Mouse (Mus musculus): ENCODE measurements around the gene Col6a5.

The Col6a5 gene

DNA sequence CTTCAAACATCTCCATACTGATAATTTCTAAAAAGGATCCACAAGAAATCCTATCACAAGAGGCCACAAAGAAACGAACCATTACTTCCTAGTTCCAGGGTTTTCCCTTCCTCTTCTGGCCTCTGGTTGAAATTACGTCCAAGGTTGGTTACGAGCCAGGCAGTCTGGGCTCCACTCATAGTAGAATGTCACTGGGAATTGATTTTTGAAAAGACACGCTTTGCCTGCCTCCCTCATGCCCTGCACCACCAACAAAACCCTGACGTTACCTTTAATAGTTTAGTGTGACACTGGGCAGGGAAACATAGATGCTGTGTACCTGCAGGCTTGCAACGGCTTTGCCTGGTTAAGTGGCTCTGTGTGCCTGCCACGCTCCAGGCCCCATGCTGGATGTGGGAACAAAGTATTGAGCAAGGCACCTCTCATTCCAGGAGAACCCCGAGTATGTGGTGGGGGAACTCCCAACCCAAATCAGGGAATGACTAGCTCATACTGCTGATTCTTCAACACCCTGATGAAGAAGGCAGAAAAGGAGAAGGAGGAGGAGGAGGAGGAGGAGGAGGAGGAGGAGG lies 133.3 kb downstream of the Col6a5 start:
- DNase-seq (ENCODE audit: low read depth, low spot score) = no peak

DNA sequence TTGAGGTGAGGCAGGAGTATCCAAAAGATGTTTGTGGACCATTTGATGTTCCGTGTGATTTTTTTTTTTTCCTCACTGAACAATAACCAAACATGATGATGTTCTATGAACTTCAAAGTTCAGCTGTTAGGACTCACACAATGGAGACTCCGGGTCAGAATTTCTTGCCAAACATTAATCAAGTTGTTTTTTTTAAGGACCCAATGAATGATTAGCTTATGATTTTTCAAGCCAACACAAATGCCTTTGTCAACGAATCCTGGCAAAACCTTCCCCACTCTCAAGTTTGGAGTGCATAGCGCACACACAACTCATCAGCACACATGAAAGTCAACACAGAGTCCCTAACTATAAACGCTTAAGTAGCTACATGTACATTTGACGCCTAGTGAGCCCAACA lies 139.7 kb downstream of the Col6a5 start:
- no peak for DNase-seq (ENCODE audit: low read depth, low spot score)

DNA sequence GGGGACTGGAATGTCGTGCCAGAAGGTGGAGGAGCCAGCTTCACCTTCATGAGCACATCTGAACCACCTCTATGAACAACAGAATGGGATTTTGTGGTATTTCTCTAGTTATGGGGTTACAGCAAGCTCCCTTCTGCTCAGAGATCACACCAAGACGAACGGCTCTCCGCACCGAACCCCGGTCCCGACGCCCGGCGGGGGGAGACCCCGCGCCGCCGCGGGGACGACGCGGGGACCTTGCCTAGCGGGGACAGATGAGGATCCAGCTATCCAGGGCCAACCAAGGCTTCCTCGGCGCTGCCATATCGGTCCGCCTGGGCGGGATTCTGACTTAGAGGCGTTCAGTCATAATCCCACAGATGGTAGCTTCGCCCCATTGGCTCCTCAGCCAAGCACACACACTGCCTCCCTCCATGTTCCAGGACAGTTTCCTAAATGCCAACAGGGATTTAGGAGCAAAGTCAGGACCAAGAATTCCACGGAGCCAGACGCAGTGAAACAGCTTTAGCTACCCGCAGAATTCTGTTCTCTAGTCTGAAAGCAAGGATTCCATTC lies 141.2 kb downstream of the Col6a5 start:
- DNase-seq (ENCODE audit: low read depth, low spot score) = no peak

DNA sequence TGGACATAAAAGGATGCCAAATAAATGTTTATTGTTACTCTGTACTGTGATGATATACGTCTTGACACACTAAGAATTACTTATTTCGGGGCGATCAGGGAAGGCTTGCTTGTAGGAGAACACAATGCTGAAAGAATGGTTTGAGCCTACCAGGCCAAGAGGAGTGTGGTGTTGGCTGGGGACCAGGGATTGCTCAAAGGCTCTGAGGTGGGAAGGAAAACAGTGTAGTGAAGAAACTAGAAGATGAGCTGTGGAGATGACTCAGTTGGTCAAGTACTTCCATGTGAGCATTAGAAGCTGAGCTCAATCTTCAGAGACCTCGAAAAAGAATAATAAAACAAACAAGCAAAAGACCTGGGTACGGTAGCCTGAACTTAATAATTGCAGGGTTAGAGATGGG lies 146.0 kb downstream of the Col6a5 start:
- no peak for DNase-seq (ENCODE audit: low read depth, low spot score)

DNA sequence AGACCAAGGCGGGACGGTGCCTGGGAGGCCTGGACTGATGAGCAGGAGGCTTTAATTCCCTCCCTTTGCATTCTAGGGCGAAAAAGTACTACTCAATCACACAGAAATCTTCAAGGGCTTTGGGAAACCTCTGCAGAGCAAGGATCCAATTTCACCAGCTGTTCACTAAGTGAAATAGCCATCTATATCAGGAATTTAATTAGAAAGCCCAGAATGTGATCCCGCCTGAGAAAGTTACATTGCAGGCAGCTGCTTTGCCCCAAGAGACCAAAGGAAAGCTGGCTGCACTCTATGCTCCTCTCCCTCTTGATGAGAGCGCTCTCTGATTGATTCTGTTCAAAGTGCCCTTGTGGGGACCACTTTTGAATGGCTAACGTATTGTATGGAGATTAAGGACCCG lies 149.0 kb downstream of the Col6a5 start:
- DNase-seq (ENCODE audit: low read depth, low spot score) = no peak

DNA sequence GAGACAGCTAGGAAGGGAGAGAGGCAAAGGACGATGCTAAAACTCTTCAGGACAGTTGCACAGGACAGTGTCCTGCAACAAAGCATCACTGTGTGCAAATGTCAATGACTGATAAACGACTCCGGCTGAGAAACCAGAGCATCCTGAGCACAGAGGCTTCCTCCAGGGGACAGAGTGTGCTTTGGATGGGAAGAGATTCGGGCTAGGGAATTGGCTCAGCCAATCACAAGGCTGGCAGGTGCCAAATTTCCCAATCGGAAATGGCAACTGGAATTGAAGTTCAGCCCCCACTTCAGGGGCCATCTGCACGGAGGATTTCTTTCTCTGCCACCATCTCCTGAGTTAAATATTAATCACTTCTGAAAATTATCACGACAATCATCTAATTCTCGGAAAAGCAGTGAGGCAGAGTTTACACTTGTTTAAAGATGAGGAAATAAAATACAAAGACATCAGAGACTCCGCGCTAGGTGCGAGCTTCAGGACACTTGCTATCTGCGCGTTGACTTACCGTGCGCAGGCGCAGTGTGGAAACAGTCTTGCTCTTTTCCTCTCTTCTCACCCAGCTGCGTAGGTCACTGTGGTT lies 151.4 kb downstream of the Col6a5 start:
- no peak for DNase-seq (ENCODE audit: low read depth, low spot score)
